Mouse (Mus musculus): ENCODE measurements around the gene Smyd2. TPM values are rescaled to one million over a fixed set of nuclear protein-coding genes. Genes with fewer than 3 reads are reported as not detected.

Gene Smyd2
- not detected in 2 replicates for polyA plus RNA-seq (2012; ENCODE audit: insufficient read depth, insufficient read length, low replicate concordance, missing spikeins)

- peak; percentile 21; the same call in 1 of the 2 replicates for TF ChIP-seq CTCF (IDR thresholded peaks at IDR 0.05; ENCODE audit: insufficient read depth, low read depth, low read length)
- peak; percentile 78 for TF ChIP-seq POLR2A (IDR thresholded peaks at IDR 0.05; ENCODE audit: insufficient read depth, low read depth, low read length)
- WGBS: under 1% methylated on average over 75 of the region's 90 CpGs
- H3K4me3 ChIP-seq (ENCODE audit: insufficient read depth, low read depth, low read length): peak within 1 kb of the TSS; percentile 93
- peak within 1 kb of the TSS; percentile 43 for H3K27ac ChIP-seq (ENCODE audit: insufficient read depth, low read depth, low read length)
- H3K4me1 ChIP-seq (ENCODE audit: control insufficient read depth, insufficient read depth, low read length): peaks cover 10% of the 10 kb centered on the region
Observed at GRCm38 (mm10) chr1:189921818-189922592, at the start of gene Smyd2. Smyd2 (minus strand) TSS chr1:189922363.

GRCm38 (mm10) chr1:189970381-189970780, 48.2 kb upstream of the Smyd2 start:
- H3K27ac ChIP-seq (ENCODE audit: insufficient read depth, low read depth, low read length): no peak overlapping the region
- no peaks in the 10 kb centered on the region for H3K4me1 ChIP-seq (ENCODE audit: control insufficient read depth, insufficient read depth, low read length)
- no peak overlapping the region for H3K4me3 ChIP-seq (ENCODE audit: insufficient read depth, low read depth, low read length)
- 93% methylated on average over 8 of the region's 8 CpGs for WGBS
- no peak for TF ChIP-seq POLR2A (IDR thresholded peaks at IDR 0.05; ENCODE audit: insufficient read depth, low read depth, low read length)
- TF ChIP-seq CTCF (IDR thresholded peaks at IDR 0.05; ENCODE audit: insufficient read depth, low read depth, low read length): no peak

DNA sequence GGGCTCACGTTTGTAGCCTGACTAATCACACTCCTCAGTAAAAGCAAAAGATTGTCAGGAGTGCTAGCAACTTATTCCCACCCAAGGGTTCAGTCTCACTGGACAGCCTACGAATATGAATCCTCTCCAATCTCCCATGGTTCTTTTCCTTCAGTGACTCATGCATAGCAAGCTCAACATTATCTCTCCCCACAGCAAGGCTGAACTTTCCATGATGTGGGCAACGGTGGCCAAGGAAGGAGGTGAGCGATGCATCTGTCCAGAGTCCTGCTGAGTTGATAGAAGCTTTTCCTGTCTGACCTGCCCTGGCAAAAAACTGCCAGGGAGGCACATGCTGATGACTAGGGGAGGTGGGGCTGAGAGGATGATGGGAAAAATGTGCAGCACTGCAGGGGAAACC, 45.9 kb upstream of the Smyd2 start:
- Histone ChIP-seq H3K4me1 (ENCODE audit: control insufficient read depth, insufficient read depth, low read length) (no peaks in the 10 kb centered on the region), H3K27ac (ENCODE audit: insufficient read depth, low read depth, low read length) (no peak overlapping the region), H3K4me3 (ENCODE audit: insufficient read depth, low read depth, low read length) (no peak overlapping the region)
- 70% methylated on average over 4 of the region's 4 CpGs for WGBS
- TF ChIP-seq CTCF (IDR thresholded peaks at IDR 0.05; ENCODE audit: insufficient read depth, low read depth, low read length): no peak
- no peak for TF ChIP-seq POLR2A (IDR thresholded peaks at IDR 0.05; ENCODE audit: insufficient read depth, low read depth, low read length)

- H3K27ac ChIP-seq (ENCODE audit: insufficient read depth, low read depth, low read length): no peak overlapping the region
- no peak overlapping the region for H3K4me3 ChIP-seq (ENCODE audit: insufficient read depth, low read depth, low read length)
- no peak for TF ChIP-seq CTCF (IDR thresholded peaks at IDR 0.05; ENCODE audit: insufficient read depth, low read depth, low read length)
- no peak for TF ChIP-seq POLR2A (IDR thresholded peaks at IDR 0.05; ENCODE audit: insufficient read depth, low read depth, low read length)
- peaks cover 2% of the 10 kb centered on the region; the same call in 1 of the 2 replicates for H3K4me1 ChIP-seq (ENCODE audit: control insufficient read depth, insufficient read depth, low read length)
- WGBS: 39% methylated on average over 5 of the region's 5 CpGs
Observed at GRCm38 (mm10) chr1:189960481-189960880, 38.3 kb upstream of the Smyd2 start.

GRCm38 (mm10) chr1:189959802-189960201, 37.6 kb upstream of the Smyd2 start:
- Histone ChIP-seq H3K27ac (ENCODE audit: insufficient read depth, low read depth, low read length) (no peak overlapping the region), H3K4me1 (ENCODE audit: control insufficient read depth, insufficient read depth, low read length) (peaks cover 2% of the 10 kb centered on the region; the same call in 1 of the 2 replicates), H3K4me3 (ENCODE audit: insufficient read depth, low read depth, low read length) (no peak overlapping the region)
- TF ChIP-seq CTCF (IDR thresholded peaks at IDR 0.05; ENCODE audit: insufficient read depth, low read depth, low read length): no peak
- TF ChIP-seq POLR2A (IDR thresholded peaks at IDR 0.05; ENCODE audit: insufficient read depth, low read depth, low read length): no peak
- 86% methylated on average over 8 of the region's 8 CpGs for whole genome bisulfite sequencing

DNA sequence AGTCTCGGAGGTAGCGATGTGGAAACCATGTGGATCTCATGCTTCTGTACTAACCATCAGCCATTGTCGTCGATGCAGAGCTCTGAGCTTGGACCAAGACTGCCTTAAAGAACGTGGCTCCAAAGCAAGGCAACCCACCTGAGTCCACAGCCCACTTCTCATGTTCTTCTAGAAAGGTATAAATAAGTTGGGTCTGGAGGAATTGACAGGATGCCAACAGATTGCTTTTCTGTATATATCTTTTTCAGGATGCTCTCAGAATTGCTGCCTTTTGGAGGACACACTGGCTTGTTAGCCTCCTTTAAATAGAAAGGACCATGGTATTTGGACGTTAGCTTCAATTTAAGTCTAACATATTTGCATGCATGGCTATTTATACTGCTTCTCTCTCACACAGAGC, 29.7 kb upstream of the Smyd2 start:
- no peaks in the 10 kb centered on the region for H3K4me1 ChIP-seq (ENCODE audit: control insufficient read depth, insufficient read depth, low read length)
- H3K27ac ChIP-seq (ENCODE audit: insufficient read depth, low read depth, low read length): no peak overlapping the region
- TF ChIP-seq POLR2A (IDR thresholded peaks at IDR 0.05; ENCODE audit: insufficient read depth, low read depth, low read length): no peak
- TF ChIP-seq CTCF (IDR thresholded peaks at IDR 0.05; ENCODE audit: insufficient read depth, low read depth, low read length): no peak
- no peak overlapping the region for H3K4me3 ChIP-seq (ENCODE audit: insufficient read depth, low read depth, low read length)
- 80% methylated on average over 6 of the region's 6 CpGs for WGBS

DNA sequence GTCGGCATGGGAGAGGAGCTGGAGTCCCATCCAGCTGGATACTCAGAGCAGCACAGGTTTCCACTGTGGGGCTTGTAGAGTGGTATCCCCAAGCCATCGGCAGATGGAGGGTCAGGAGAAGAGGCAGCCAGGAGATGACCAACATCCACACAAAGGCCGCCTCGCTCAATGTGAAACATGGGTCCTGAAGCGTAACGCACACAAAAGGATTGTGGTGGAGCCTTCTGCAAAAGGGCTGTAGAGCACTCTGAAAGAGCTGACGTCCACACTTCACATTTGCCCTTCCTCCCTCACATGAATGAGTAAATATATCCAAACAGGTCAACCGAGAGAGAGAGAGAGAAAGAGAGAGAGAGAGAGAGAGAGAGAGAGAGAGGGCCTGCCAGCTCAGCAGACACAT, 25.2 kb upstream of the Smyd2 start:
- no peak for TF ChIP-seq POLR2A (IDR thresholded peaks at IDR 0.05; ENCODE audit: insufficient read depth, low read depth, low read length)
- no peak for TF ChIP-seq CTCF (IDR thresholded peaks at IDR 0.05; ENCODE audit: insufficient read depth, low read depth, low read length)
- H3K27ac ChIP-seq (ENCODE audit: insufficient read depth, low read depth, low read length): no peak overlapping the region
- WGBS: 75% methylated on average over 8 of the region's 8 CpGs
- H3K4me3 ChIP-seq (ENCODE audit: insufficient read depth, low read depth, low read length): no peak overlapping the region
- H3K4me1 ChIP-seq (ENCODE audit: control insufficient read depth, insufficient read depth, low read length): no peaks in the 10 kb centered on the region

GRCm38 (mm10) chr1:189946126-189946525, 24.0 kb upstream of the Smyd2 start:
- H3K4me3 ChIP-seq (ENCODE audit: insufficient read depth, low read depth, low read length): no peak overlapping the region
- H3K27ac ChIP-seq (ENCODE audit: insufficient read depth, low read depth, low read length): no peak overlapping the region
- TF ChIP-seq CTCF (IDR thresholded peaks at IDR 0.05; ENCODE audit: insufficient read depth, low read depth, low read length) (no peak), POLR2A (IDR thresholded peaks at IDR 0.05; ENCODE audit: insufficient read depth, low read depth, low read length) (no peak)
- H3K4me1 ChIP-seq (ENCODE audit: control insufficient read depth, insufficient read depth, low read length): no peaks in the 10 kb centered on the region
- 80% methylated on average over 8 of the region's 8 CpGs for WGBS

DNA sequence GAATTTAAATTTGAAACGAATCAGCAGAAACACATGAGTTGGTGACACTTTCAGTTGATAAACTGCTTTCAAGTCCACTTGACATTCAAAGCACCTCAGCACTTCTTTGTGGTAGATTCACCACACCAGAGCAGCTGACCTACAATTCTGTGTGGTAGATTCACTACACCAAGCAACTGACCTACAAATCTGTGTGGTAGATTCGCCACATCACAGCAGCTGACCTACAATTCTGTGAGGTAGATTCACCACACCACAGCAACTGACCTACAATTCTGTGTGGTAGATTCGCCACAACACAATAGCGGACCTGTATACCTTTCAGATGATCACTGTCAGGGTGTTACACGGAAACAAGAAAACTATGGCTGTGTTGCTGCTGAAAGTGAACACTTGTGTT, 19.6 kb upstream of the Smyd2 start:
- Histone ChIP-seq H3K4me1 (ENCODE audit: control insufficient read depth, insufficient read depth, low read length) (no peaks in the 10 kb centered on the region), H3K27ac (ENCODE audit: insufficient read depth, low read depth, low read length) (no peak overlapping the region), H3K4me3 (ENCODE audit: insufficient read depth, low read depth, low read length) (no peak overlapping the region)
- 93% methylated on average over 5 of the region's 5 CpGs for WGBS
- TF ChIP-seq CTCF (IDR thresholded peaks at IDR 0.05; ENCODE audit: insufficient read depth, low read depth, low read length) (no peak), POLR2A (IDR thresholded peaks at IDR 0.05; ENCODE audit: insufficient read depth, low read depth, low read length) (no peak)
